Mouse (Mus musculus): ENCODE results near the gene Il9r.

GRCm38 (mm10) chr11:32149605-32150004 lies 50.5 kb downstream of the Il9r start:
- no peak for TF ChIP-seq CTCF (IDR thresholded peaks at IDR 0.05; ENCODE audit: low read depth)
- no peak for TF ChIP-seq EP300 (IDR thresholded peaks at IDR 0.05; ENCODE audit: low read depth)

All from liver, postnatal 0 days (tissue).